Mouse (Mus musculus) liver, postnatal 0 days (tissue): ENCODE data around the gene Pgpep1. TPM values are rescaled to one million over a fixed set of nuclear protein-coding genes. Genes with fewer than 3 reads are reported as not detected.

Experiments
- ATAC-seq: fragments of 200-750 bp; cut with Nextera tagmentation; 2 replicates; pipeline ENCODE4 v1.8.0; 2017; ENCODE audit warnings: mild to moderate bottlenecking, moderate library complexity
- DNase-seq: peaks from one replicate; pipeline ENCODE4 v3.0.0-alpha.2; 2016
- H3K27ac ChIP-seq: fragments of 300-500 bp; sonication (generic); 2 replicates; pipeline ENCODE4 v1.5.1; 2014; ENCODE audit warnings: antibody characterized with exemption, moderate library complexity, mild to moderate bottlenecking, low read depth
- H3K27me3 ChIP-seq: fragments of 300-500 bp; sonication (generic); 2 replicates; pipeline ENCODE4 v1.6.1; 2014; ENCODE audit warnings: low read length, control low read depth, mixed read lengths; ENCODE audit not compliant: insufficient read depth
- H3K36me3 ChIP-seq: fragments of 300-500 bp; sonication (generic); replicated peaks from 2 replicates; pipeline ENCODE4 v1.6.1; 2014; ENCODE audit warnings: mild to moderate bottlenecking, control low read depth, low read length, moderate library complexity, mixed read lengths; ENCODE audit not compliant: insufficient read depth
- H3K4me1 ChIP-seq: fragments of 300-500 bp; sonication (generic); 2 replicates; pipeline ENCODE4 v1.6.1; 2014; ENCODE audit warnings: antibody characterized with exemption, mild to moderate bottlenecking, control low read depth; ENCODE audit not compliant: insufficient read depth
- H3K4me2 ChIP-seq: fragments of 300-500 bp; sonication (generic); 2 replicates; pipeline ENCODE4 v1.6.1; 2014; ENCODE audit warnings: low read depth, mild to moderate bottlenecking, low read length, moderate library complexity, mixed read lengths
- H3K4me3 ChIP-seq: fragments of 300-500 bp; sonication (generic); 2 replicates; pipeline ENCODE4 v1.5.1; 2014; ENCODE audit warnings: low read depth, low read length
- H3K9ac ChIP-seq: fragments of 300-500 bp; sonication (generic); replicated peaks from 2 replicates; pipeline ENCODE4 v1.6.1; 2014; ENCODE audit warnings: mild to moderate bottlenecking, moderate library complexity
- H3K9me3 ChIP-seq: fragments of 300-500 bp; sonication (generic); 2 replicates; pipeline ENCODE4 v1.6.1; 2016; ENCODE audit warnings: mild to moderate bottlenecking, control low read depth, low read length, mixed read lengths
- CTCF ChIP-seq: sonication (generic); IDR thresholded peaks from 2 replicates; pipeline ENCODE4 v1.5.1; 2016; ENCODE audit warnings: antibody characterized with exemption, low read depth
- EP300 ChIP-seq: IDR thresholded peaks from 2 replicates; pipeline ENCODE4 v1.6.1; 2016; ENCODE audit warnings: antibody characterized with exemption, low read depth, mild to moderate bottlenecking
- WGBS: fragments of 180-500 bp; shearing (Covaris S2); extraction: QIAGEN DNeasy Blood & Tissue Kit; methylation state at CpG from one replicate; pipeline ENCODE4 v1.1.7; 2014; ENCODE audit not compliant: insufficient replicate concordance; 5-methylcytosine and 5-hydroxymethylcytosine counted together
- polyA plus RNA-seq: library from polyadenylated mRNA; unstranded; fragments of >200 nt; fragmentation: Nextera tagmentation; extraction: Ambion mirVana; gene quantifications from 2 replicates; pipeline ENCODE4 v1.2.1, GENCODE M21; 2015

Pgpep1 gene
- polyA plus RNA-seq, 1 experiment from 2014 or later, result 31.0 TPM

DNA sequence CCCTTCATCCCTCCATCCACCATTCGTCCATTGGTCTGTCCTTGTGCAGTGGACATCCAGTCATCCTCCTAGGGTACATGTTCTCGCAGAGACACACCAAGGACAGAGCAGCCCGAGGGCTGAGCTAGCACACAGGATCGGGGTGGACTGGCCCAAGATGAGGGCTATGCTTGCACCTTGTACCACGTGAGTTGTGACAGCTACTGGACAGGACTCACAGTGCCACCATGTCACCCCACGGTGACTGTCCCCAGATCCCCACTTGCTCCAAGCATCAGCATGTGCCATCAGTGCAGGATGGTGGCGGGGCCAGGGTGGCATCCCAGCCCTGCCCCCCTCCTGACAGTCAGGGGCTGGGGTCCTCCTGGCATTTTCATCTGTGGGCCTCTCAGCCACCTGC lies 55.6 kb downstream of the Pgpep1 start:
- no peak for TF ChIP-seq CTCF
- TF ChIP-seq EP300, result no peak
- ATAC-seq (no peak), DNase-seq (no peak)
- WGBS, result 89% methylated on average over 7 of the region's 7 CpGs
- H3K27ac ChIP-seq, result no peak overlapping the region
- no peaks in the 10 kb centered on the region for H3K9me3 ChIP-seq
- peaks cover 6% of the 10 kb centered on the region; the same call in 1 of the 2 replicates for H3K27me3 ChIP-seq
- H3K4me1 ChIP-seq, result peaks cover 37% of the 10 kb centered on the region
- no peaks in the 10 kb centered on the region for H3K36me3 ChIP-seq
- H3K9ac ChIP-seq, result no peak overlapping the region
- no peak overlapping the region for H3K4me3 ChIP-seq
- H3K4me2 ChIP-seq, result no peak overlapping the region

GRCm38 (mm10) chr8:70602139-70602811 lies 57.9 kb downstream of the Pgpep1 start:
- no peaks in the 10 kb centered on the region for H3K9me3 ChIP-seq
- no peak overlapping the region for H3K4me2 ChIP-seq
- peaks cover 21% of the 10 kb centered on the region for H3K4me1 ChIP-seq
- no peak overlapping the region for H3K4me3 ChIP-seq
- WGBS, result 83% methylated on average over 13 of the region's 13 CpGs
- H3K9ac ChIP-seq, result no peak overlapping the region
- DNase-seq (no peak), ATAC-seq (no peak)
- H3K27me3 ChIP-seq, result no peaks in the 10 kb centered on the region
- H3K36me3 ChIP-seq, result 0 out of 2 replicates have a peak, but pooled peaks cover 2% of the 10 kb centered on the region
- TF ChIP-seq EP300 (no peak), CTCF (no peak)
- no peak overlapping the region for H3K27ac ChIP-seq

DNA sequence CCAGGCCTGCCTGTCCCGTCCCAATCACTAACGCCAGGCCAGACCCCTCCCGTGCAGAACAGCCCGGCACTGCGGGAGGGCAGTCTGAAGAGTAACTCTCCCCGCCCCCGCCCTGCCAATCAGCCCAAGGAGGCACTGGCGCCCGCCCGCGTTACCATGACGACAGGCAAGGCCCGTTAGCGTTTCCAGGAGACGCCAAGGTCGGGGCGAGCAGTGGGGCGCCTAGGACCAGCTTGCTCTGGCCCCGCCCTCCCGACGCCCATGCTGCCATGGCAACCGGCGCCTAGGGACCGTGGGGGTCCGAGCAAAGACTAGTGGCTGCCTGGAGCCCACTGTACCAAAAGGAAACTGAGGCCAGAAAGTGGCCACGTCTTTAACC lies 58.9 kb downstream of the Pgpep1 start:
- ATAC-seq, result peak; percentile 57
- DNase-seq, result peak; percentile 89
- Histone ChIP-seq H3K9me3 (no peaks in the 10 kb centered on the region), H3K27me3 (no peaks in the 10 kb centered on the region), H3K27ac (peak overlapping the region; percentile 44; the same call in 1 of the 2 replicates), H3K9ac (no peak overlapping the region), H3K4me2 (peak overlapping the region; percentile 57), H3K36me3 (peaks cover 8% of the 10 kb centered on the region; the same call in 1 of the 2 replicates), H3K4me3 (no peak overlapping the region), H3K4me1 (peaks cover 20% of the 10 kb centered on the region)
- 5% methylated on average over 26 of the region's 26 CpGs for WGBS
- TF ChIP-seq EP300 (no peak), CTCF (no peak)

GRCm38 (mm10) chr8:70600473-70601270 lies 59.5 kb downstream of the Pgpep1 start:
- peak overlapping the region; percentile 57 for H3K4me2 ChIP-seq
- H3K4me1 ChIP-seq, result peaks cover 20% of the 10 kb centered on the region
- DNase-seq (no peak), ATAC-seq (peak; percentile 7; the same call in 1 of the 2 replicates)
- no peak overlapping the region for H3K4me3 ChIP-seq
- TF ChIP-seq CTCF (no peak), EP300 (no peak)
- WGBS, result 45% methylated on average over 8 of the region's 10 CpGs
- H3K9me3 ChIP-seq, result no peaks in the 10 kb centered on the region
- no peaks in the 10 kb centered on the region for H3K27me3 ChIP-seq
- H3K27ac ChIP-seq, result peak overlapping the region; percentile 44; the same call in 1 of the 2 replicates
- peaks cover 8% of the 10 kb centered on the region; the same call in 1 of the 2 replicates for H3K36me3 ChIP-seq
- H3K9ac ChIP-seq, result no peak overlapping the region; the same call in 1 of the 2 replicates

GRCm38 (mm10) chr8:70599507-70600290 lies 60.5 kb downstream of the Pgpep1 start:
- Histone ChIP-seq H3K27ac (no peak overlapping the region), H3K36me3 (peaks cover 8% of the 10 kb centered on the region; the same call in 1 of the 2 replicates), H3K9ac (no peak overlapping the region), H3K4me3 (no peak overlapping the region), H3K9me3 (no peaks in the 10 kb centered on the region), H3K4me1 (peaks cover 28% of the 10 kb centered on the region), H3K27me3 (no peaks in the 10 kb centered on the region), H3K4me2 (no peak overlapping the region)
- DNase-seq (no peak), ATAC-seq (no peak)
- 81% methylated on average over 12 of the region's 12 CpGs for WGBS
- no peak for TF ChIP-seq CTCF

DNA sequence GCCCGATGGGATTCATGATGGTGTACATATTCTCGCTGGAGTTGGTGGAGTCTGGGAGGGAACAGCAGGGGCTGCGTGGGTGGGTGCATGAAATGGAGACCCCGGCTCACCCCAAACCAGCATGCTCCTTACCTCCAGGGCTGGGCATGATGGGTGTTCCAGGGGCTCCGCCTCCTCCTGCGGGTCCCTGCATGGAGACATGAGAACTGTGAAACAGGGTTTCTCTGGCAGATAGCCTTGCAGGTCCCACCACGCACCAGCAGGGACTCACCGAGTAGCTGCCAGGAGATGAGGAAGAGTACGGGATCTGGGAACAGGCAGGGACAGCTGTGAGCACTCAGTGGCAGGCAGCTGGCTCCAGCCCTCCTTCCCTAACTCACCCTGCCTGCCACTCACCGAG lies 61.5 kb downstream of the Pgpep1 start:
- TF ChIP-seq CTCF (no peak), EP300 (no peak)
- Histone ChIP-seq H3K36me3 (peaks cover 8% of the 10 kb centered on the region; the same call in 1 of the 2 replicates), H3K4me2 (0 out of 2 replicates have a peak overlapping the region, but pooled peaks have one; percentile 66), H3K4me1 (peaks cover 34% of the 10 kb centered on the region), H3K27ac (no peak overlapping the region), H3K9ac (no peak overlapping the region), H3K9me3 (no peaks in the 10 kb centered on the region), H3K4me3 (no peak overlapping the region), H3K27me3 (no peaks in the 10 kb centered on the region)
- 61% methylated on average over 10 of the region's 10 CpGs for WGBS
- no peak for DNase-seq
- ATAC-seq, result no peak
